Mouse (Mus musculus): ENCODE data around the gene Cyb561d1.

Cyb561d1 gene

DNA sequence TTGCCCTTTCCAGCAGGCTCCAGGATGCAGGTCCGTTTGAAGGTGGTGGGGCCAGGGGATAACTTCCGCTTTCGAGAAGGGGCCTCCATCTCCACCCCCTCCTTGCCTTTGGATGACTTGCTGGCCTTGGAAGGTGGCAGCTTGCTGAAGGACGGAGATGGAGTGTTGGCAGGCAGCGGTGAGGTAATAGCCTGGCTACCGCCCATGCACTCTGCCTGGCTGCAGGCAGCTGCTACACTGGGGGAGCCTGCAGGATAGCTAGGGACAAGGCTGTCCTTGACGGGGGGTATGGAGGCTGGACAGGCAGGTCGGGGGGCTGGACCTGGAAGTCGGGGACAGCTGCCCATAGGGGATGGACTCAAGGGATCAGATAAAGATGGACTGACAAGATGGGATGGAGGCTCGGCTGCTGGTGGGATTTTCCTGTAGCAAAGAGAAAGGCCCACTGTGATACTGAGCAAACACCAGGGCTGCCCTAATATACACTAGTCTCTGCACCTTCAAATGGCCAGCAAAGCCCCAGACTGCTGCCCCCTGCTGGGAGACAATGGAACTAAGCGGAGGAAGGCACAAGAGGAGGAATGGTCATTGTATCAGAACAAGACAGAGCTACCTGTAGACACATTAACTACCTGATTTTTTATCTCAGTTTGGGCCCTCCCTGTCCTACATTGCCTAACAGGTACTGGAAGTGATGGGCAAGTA lies 2.8 kb upstream of the Cyb561d1 start:
- peak; percentile 51 for DNase-seq (ENCODE audit: low read depth, low spot score)

DNA sequence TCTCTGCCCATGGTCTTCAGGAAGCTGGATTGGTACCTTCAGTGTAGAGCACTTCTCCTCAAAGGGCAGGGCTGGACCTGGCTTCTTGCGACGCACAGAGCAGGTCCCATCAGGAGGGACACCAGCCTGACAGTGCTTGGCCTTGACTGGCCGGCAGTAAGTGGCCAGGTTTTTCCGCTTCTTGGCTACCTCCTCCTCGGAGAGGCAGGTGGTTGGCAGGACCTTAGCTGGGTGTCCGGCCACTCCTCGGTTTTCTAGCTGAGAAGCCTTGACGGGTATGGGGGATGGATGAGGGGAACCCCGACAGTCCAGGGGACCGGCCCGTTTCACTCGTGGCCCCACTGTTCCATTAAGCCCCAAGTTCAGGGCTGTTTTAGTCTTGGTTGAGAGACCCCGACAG lies 2.2 kb upstream of the Cyb561d1 start:
- no peak for DNase-seq (ENCODE audit: low read depth, low spot score)

GRCm38 (mm10) chr3:108202506-108202905 lies 1.5 kb upstream of the Cyb561d1 start:
- no peak for DNase-seq (ENCODE audit: low read depth, low spot score)

GRCm38 (mm10) chr3:108199231-108199630 lies 1.8 kb downstream of the Cyb561d1 start:
- DNase-seq (ENCODE audit: low read depth, low spot score): no peak

DNA sequence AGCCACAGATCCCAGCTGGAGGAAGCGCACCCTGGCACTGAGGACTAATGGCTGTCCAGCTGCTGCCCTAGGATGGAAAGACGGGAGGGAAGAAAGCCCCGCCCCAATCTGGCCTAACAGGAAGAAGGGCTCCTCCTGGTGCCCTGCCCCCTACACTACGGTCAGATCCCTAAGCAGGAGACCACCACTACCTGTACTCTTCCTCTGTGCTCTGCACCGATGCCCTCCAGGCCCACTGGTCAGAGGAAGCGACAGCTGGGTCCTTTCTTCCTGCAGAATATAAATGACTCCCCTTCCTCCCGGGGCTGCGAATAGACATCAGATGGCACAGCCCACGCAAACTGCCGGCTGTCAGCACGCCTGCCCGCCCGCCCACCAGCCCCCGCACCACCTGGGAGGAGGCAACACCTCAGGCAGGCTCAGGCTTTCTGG lies 3.9 kb downstream of the Cyb561d1 start:
- DNase-seq (ENCODE audit: low read depth, low spot score): no peak

DNA sequence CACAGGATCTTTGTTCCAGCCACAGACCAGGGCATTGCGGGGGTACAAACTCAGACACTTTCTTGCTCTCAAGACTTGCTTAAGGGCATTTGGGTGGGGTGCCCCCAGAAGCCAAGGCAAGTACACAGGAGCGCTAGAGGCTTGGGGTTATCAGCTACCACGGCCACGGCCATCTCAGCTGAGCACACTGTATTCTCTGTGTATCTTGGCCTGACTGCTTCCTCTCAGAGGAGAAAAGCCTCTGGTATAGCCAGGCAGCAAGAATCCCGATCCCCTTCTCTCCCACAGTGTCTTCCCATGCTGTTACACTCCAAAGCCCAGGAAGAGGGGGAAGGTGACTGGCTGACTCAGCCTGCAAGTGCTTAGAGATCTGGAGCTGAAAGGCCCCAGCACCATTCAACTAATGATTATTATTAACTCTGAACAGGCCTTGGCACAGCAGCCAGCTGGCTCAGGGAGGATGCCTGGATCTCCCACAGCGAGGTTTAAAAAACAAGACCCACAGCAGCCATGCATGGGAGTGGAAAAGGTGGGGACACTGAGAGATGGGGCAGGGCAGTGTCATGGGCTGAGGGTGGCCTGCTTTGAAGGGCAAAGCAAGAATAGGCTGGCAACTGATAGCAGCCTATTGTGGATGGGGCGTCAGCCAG lies 4.9 kb downstream of the Cyb561d1 start:
- no peak for DNase-seq (ENCODE audit: low read depth, low spot score)

DNA sequence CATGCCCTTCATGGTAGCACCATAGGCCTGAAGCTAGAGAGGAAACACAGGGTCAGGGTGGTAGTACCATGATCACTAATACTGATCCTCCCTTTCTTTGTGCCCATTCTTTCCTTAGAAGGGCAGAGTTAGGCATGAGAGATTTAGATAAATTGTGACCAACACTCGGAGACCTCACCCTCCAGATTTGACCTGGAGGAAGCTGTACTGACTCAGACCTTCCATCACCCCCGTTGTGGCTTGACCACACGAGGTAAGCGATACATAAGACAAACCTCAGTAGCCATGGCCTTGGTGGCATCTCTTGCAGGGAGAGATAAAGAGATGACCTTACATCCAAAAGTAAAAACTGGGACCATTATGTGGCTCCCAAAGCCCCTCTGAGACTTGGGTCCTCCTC lies 5.7 kb downstream of the Cyb561d1 start:
- DNase-seq (ENCODE audit: low read depth, low spot score): no peak

GRCm38 (mm10) chr3:108193686-108194085 lies 7.3 kb downstream of the Cyb561d1 start:
- DNase-seq (ENCODE audit: low read depth, low spot score): no peak

- DNase-seq (ENCODE audit: low read depth, low spot score): no peak
These were observed 11.1 kb downstream of the Cyb561d1 start for GRCm38 (mm10) chr3:108189897-108190296.

DNA sequence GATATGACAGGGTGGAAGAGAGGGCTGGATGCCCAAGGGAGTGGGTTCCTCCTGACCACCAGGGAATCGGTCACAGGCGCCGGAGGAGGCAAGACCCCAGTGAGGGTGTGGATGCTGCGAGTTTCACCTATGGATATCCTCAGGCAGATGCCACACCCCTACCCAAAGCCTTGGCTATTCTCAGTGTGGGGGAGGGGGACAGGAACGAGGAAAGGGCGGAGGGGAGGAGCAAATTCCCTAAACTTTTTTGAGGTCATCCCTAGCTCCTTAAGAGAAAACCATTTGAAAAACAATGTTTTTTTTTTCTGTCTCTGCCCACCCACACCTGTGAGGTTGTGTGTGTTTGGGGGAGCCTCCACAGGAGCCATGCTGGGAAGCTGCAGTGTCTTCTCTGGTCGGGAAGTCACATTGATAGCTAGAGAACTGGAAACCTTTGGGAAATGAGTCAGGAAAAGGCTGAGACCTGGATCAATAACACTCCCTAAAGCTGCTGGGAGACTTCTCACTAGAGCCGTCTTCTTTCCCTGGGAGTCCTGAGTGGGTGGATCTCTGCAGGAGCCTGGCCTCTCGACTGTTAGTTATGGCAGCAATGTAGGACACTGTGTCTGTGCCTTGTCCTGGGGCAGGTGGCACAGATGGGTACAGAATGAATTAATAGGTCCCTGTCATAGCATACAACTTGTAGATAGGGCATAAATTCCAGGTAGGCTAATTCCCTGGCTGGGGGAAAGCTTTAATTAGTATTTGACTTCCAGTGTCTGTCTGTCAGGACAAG lies 12.1 kb downstream of the Cyb561d1 start:
- DNase-seq (ENCODE audit: low read depth, low spot score): no peak

DNA sequence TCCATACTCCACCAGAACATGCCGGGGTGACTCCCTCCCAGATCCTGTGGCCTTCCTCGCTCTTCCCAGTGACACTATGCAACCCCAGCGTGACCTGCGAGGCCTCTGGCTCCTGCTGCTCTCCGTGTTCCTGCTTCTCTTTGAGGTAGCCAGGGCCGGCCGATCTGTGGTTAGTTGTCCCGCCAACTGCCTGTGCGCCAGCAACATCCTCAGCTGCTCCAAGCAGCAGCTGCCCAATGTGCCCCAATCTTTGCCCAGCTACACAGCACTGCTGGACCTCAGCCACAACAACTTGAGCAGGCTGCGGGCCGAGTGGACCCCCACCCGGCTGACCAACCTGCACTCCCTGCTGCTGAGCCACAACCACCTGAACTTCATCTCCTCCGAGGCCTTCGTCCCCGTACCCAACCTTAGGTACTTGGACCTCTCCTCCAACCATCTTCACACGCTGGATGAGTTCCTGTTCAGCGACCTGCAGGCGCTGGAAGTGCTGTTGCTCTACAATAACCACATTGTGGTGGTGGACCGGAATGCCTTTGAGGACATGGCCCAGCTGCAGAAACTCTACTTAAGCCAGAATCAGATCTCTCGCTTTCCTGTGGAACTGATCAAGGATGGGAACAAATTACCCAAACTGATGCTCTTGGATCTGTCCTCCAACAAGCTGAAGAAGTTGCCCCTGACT lies 13.8 kb downstream of the Cyb561d1 start:
- DNase-seq (ENCODE audit: low read depth, low spot score): no peak

GRCm38 (mm10) chr3:108186098-108187047 lies 14.6 kb downstream of the Cyb561d1 start, which contains the start of gene Amigo1:
Gene Amigo1 (plus strand): TSS chr3:108186335.
- DNase-seq (ENCODE audit: low read depth, low spot score): no peak

DNA sequence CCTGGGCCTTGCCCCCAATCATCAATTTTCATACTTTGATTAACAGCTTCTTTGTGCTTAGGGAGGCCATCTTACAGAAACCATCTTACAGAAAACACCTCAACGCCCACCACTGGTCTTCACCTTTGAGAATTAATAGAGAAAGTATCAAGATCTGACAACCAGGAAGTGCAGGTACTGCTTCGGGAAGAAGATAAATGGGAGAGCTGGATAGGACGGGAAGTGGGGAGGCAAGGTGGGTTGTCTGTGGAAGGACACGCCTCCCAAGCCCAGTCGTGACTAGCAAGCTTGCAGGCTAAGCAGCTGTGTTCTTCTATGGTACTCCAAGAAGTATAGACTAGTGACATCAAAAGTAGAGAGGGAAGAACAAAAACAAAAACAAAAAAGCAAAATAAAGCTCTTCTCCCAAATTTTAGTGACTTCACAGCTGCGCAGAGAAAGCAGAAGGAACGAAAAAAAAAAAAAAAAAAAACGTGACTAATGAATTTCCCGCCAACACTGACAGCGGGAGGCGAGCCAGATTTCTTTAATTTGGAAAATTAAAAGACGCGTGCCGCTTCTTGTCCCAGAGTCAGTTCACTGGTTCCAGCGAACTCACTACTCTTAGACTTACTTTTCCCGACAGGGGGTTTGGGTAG lies 15.4 kb downstream of the Cyb561d1 start:
- DNase-seq (ENCODE audit: low read depth, low spot score): no peak

- DNase-seq (ENCODE audit: low read depth, low spot score): no peak
These were observed 16.3 kb downstream of the Cyb561d1 start for GRCm38 (mm10) chr3:108184742-108185141.

- DNase-seq (ENCODE audit: low read depth, low spot score): no peak
These were observed 20.5 kb downstream of the Cyb561d1 start for GRCm38 (mm10) chr3:108180514-108180913.

DNA sequence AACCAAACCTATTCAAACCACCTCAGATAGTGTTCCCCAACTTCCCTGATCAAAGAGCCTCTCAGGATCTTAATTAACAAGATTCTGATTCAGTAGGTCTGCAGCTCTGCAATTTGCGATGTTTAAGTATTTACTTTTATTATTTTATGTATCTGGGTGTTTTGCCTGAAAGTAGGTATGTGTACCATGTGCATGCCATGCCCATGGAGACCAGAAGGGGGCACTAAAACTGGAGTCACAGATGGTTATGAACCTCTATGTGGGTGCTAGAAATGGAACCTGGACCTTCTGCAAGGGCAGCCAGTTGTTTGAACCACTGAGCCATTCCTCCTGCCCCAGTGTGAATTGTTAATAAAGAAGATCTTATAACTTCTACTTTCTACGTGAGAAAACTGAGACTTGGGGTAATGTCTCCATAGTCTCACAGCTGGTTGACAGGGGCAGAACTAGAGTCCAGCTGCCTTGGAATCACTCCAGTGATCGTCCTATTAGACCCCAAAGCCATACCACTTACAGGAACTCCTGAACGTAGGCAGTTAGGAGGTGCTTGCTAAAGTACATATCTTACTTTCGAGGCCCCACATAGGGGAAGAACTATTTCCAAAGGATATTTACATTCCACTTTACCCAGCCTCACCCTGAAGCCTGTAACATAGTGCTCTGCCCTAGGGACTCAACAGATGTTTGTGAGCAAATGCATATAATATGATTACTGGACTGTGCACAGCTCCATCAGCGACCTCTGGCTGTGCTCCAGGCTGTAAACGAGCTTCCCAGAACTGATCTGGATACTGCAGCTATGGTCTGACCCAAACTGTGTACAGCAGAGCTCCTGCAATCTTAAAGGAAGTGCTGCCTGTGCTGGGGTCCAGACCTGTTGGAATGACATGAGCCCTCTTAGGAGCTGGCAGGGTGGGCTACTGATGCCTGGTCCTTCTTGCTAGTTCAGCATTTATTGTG lies 22.0 kb downstream of the Cyb561d1 start:
- DNase-seq (ENCODE audit: low read depth, low spot score): no peak

DNA sequence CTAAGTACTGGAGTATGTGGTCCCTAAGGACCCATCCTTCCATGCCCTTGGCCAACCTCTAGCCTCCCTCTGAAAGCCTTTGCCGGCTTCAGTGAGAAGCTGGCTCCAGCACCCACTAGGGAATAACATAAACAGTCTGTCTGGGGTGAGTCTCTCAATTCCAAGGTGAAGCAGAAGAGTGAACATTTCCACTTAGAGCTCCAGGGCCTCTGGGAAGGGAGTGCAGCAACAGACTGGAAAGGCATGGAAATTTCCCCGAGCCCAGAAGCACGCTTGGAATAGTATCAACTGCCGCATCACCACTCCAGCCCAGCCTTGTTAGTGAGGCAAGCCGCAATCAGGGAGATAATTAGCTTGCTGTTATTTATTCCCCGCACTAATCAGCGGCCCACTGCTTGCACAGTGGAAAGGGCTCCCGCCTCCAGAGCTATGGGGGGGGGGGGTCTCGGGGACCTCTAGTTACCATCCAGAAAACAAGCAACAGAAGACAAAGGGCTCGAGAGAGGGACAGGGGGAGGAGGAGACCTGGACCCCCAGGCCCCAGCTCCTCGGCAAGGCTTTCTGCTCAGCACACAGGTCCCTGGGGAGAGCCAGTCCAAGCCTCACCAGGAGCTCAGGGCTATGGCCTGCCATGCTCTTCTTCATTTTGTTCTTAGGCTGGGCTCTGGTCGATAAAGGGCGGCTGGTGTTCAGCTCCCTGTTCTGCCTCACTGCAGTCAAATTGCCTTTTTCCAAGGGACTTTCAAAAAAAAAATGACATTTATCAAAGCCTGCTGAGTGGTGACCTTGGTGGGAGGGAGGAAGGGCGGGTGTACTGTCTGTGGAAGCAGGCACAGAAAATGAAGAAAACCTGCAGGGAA lies 26.1 kb downstream of the Cyb561d1 start:
- DNase-seq (ENCODE audit: low read depth, low spot score): no peak

DNA sequence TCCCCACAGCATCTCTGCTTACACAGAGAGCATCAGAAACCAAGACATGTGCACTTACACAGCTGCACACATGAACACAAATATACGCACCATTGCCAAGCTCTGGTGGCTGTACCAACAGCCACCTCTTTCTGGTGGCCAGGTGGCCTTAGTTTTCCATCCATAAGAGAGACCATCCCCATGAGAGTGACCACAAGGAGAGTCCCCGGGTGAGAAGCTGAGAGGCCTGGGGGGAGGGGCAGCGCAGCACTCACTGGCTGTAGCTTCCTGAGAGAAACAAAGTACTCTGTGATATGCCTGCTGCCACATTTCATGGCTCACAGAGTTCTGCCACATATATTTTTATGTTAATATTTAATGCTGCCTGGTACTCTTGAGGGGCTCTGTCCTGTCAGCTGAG lies 31.8 kb downstream of the Cyb561d1 start:
- DNase-seq (ENCODE audit: low read depth, low spot score): no peak

Data from c-Kit-negative CD71-positive TER-119-positive erythroid progenitor cells, embryonic 14.5 days (primary cell).